8 mouse cellular contexts compared by ENCODE assay signal in genomic region chr4:57847676-57848075, GRCm38 (mm10).
DNase-seq lines count a peak whose midpoint lies in the region; ATAC-seq and TF ChIP-seq lines count a peak whose summit lies in the region.

No protein-coding gene starts in this region.

- ATAC-seq in forebrain, embryonic 14.5 days: no peak
- ATAC-seq in forebrain, embryonic 13.5 days: no peak
- no peak for ATAC-seq in intestine, embryonic 15.5 days
- no peak for ATAC-seq in neural tube, embryonic 13.5 days (ENCODE audit: low read depth)

- TF ChIP-seq CTCF in lung, adult 2 months (IDR thresholded peaks at IDR 0.05; ENCODE audit: insufficient read depth, low read length): no peak

- TF ChIP-seq POLR2A in lung, adult 2 months (IDR thresholded peaks at IDR 0.05; ENCODE audit: borderline replicate concordance, extremely low read depth, low read depth, low read length): no peak

- H3K4me1 ChIP-seq in forebrain, embryonic 14.5 days (ENCODE audit: control insufficient read depth, insufficient read depth, low read length): peaks cover 5% of the 10 kb centered on the region; the same call in 1 of the 2 replicates
- H3K4me1 ChIP-seq in forebrain, embryonic 13.5 days: peaks cover 33% of the 10 kb centered on the region
- H3K4me1 ChIP-seq in lung, adult 2 months (ENCODE audit: control insufficient read depth, insufficient read depth, low read length): peaks cover 29% of the 10 kb centered on the region
- H3K4me1 ChIP-seq in intestine, embryonic 15.5 days (replicated peaks): peaks cover 35% of the 10 kb centered on the region
- peaks cover 52% of the 10 kb centered on the region for H3K4me1 ChIP-seq in neural tube, embryonic 13.5 days (replicated peaks)

- H3K9ac ChIP-seq in forebrain, embryonic 14.5 days (ENCODE audit: low read length): no peak overlapping the region; the same call in 1 of the 2 replicates
- H3K9ac ChIP-seq in forebrain, embryonic 13.5 days: no peak overlapping the region
- no peak overlapping the region for H3K9ac ChIP-seq in intestine, embryonic 15.5 days
- peak overlapping the region; percentile 63 for H3K9ac ChIP-seq in neural tube, embryonic 13.5 days

- 90% methylated on average over 3 of the region's 3 CpGs for WGBS in forebrain, embryonic 14.5 days
- 94% methylated on average over 3 of the region's 3 CpGs for WGBS in forebrain, embryonic 13.5 days
- 50% methylated on average over 3 of the region's 3 CpGs for WGBS in lung, adult 2 months
- 84% methylated on average over 3 of the region's 3 CpGs for WGBS in intestine, embryonic 15.5 days
- 87% methylated on average over 3 of the region's 3 CpGs for WGBS in neural tube, embryonic 13.5 days

- no peak for DNase-seq in forebrain, embryonic 14.5 days (ENCODE audit: low spot score)
- DNase-seq in lung, adult 2 months: no peak
- no peak for DNase-seq in lung, postnatal 10 days
- no peak for DNase-seq in spleen, adult 12 weeks (ENCODE audit: low spot score)
- no peak for DNase-seq in cerebellum, postnatal 14 days

- 0 out of 2 replicates have a peak overlapping the region, but pooled peaks have one; percentile 3 for H3K4me2 ChIP-seq in forebrain, embryonic 14.5 days (ENCODE audit: low read length)
- no peak overlapping the region for H3K4me2 ChIP-seq in forebrain, embryonic 13.5 days
- peak overlapping the region; percentile 52 for H3K4me2 ChIP-seq in intestine, embryonic 15.5 days (replicated peaks)
- peak overlapping the region; percentile 49 for H3K4me2 ChIP-seq in neural tube, embryonic 13.5 days

- H3K9me3 ChIP-seq in forebrain, embryonic 14.5 days (replicated peaks; ENCODE audit: control insufficient read depth, low read length): no peaks in the 10 kb centered on the region
- no peaks in the 10 kb centered on the region for H3K9me3 ChIP-seq in forebrain, embryonic 13.5 days (replicated peaks)
- no peaks in the 10 kb centered on the region for H3K9me3 ChIP-seq in intestine, embryonic 15.5 days
- no peaks in the 10 kb centered on the region for H3K9me3 ChIP-seq in neural tube, embryonic 13.5 days

- H3K4me3 ChIP-seq in forebrain, embryonic 14.5 days (ENCODE audit: low read depth, low read length): no peak overlapping the region
- no peak overlapping the region for H3K4me3 ChIP-seq in forebrain, embryonic 13.5 days
- peak overlapping the region; percentile 25 for H3K4me3 ChIP-seq in lung, adult 2 months (replicated peaks; ENCODE audit: extremely low read depth, low read depth, low read length)
- peak overlapping the region; percentile 33; the same call in 1 of the 2 replicates for H3K4me3 ChIP-seq in intestine, embryonic 15.5 days (replicated peaks)
- no peak overlapping the region for H3K4me3 ChIP-seq in neural tube, embryonic 13.5 days

- no peak overlapping the region for H3K27ac ChIP-seq in forebrain, embryonic 14.5 days (ENCODE audit: low read depth, low read length)
- no peak overlapping the region for H3K27ac ChIP-seq in forebrain, embryonic 13.5 days
- peak overlapping the region; percentile 82 for H3K27ac ChIP-seq in intestine, embryonic 15.5 days
- H3K27ac ChIP-seq in neural tube, embryonic 13.5 days (replicated peaks): peak overlapping the region; percentile 78

- no peaks in the 10 kb centered on the region for H3K27me3 ChIP-seq in forebrain, embryonic 14.5 days (replicated peaks; ENCODE audit: control insufficient read depth, insufficient read depth, low read length)
- no peaks in the 10 kb centered on the region for H3K27me3 ChIP-seq in forebrain, embryonic 13.5 days
- no peaks in the 10 kb centered on the region for H3K27me3 ChIP-seq in intestine, embryonic 15.5 days (replicated peaks)
- no peaks in the 10 kb centered on the region for H3K27me3 ChIP-seq in neural tube, embryonic 13.5 days

- no peaks in the 10 kb centered on the region for H3K36me3 ChIP-seq in forebrain, embryonic 14.5 days (ENCODE audit: control insufficient read depth, insufficient read depth, low read length)
- H3K36me3 ChIP-seq in forebrain, embryonic 13.5 days (ENCODE audit: poor library complexity, severe bottlenecking): no peaks in the 10 kb centered on the region
- no peaks in the 10 kb centered on the region for H3K36me3 ChIP-seq in intestine, embryonic 15.5 days
- H3K36me3 ChIP-seq in neural tube, embryonic 13.5 days: 0 out of 2 replicates have a peak, but pooled peaks cover 8% of the 10 kb centered on the region

Comparison
In these comparisons a context has a peak if more than half of its experiments do, and no peak if none do; other contexts are left out.
1. H3K27ac ChIP-seq: peak in intestine, embryonic 15.5 days (single experiment) and neural tube, embryonic 13.5 days (single experiment); none in forebrain, embryonic 14.5 days (single experiment) and forebrain, embryonic 13.5 days (single experiment).
2. H3K4me3 ChIP-seq: peak in lung, adult 2 months (single experiment) and intestine, embryonic 15.5 days (single experiment); none in forebrain, embryonic 14.5 days (single experiment), forebrain, embryonic 13.5 days (single experiment) and neural tube, embryonic 13.5 days (single experiment).